Mouse (Mus musculus) brain, embryonic 14.5 days (tissue): ENCODE measurements at regions not wholly inside any gene's neighbourhood (a gene's known extent, or its start where the extent isn't known, plus 50 kb on each side); places are given as distances from the start of the nearest gene placed in this dataset.

Source experiments
- CTCF ChIP-seq: fragments of 200-500 bp; IDR thresholded peaks from 2 replicates; pipeline ENCODE4 v1.5.1; 2012; ENCODE audit warnings: inconsistent platforms, mild to moderate bottlenecking, moderate library complexity, borderline replicate concordance; ENCODE audit not compliant: insufficient read depth, insufficient read length; ENCODE audit errors: extremely low read depth
- POLR2A ChIP-seq: fragments of 200-500 bp; IDR thresholded peaks from 2 replicates; pipeline ENCODE4 v1.6.1; 2012; ENCODE audit warnings: mild to moderate bottlenecking, inconsistent platforms, borderline replicate concordance; ENCODE audit not compliant: poor library complexity, insufficient read depth, insufficient read length, severe bottlenecking; ENCODE audit errors: extremely low read depth

- no peak for TF ChIP-seq CTCF
- TF ChIP-seq POLR2A = no peak
Observed at GRCm38 (mm10) chr9:91074175-91074480, 288.1 kb upstream of the Zic4 start.
